Mouse (Mus musculus) spleen, adult 2 months (tissue): ENCODE measurements around the gene Eef1akmt2. TPM values are rescaled to one million over a fixed set of nuclear protein-coding genes. Genes with fewer than 3 reads are reported as not detected.

Experiments
- DNase-seq, 2 experiments: peaks; one replicate each; pipeline versions ENCODE4 v3.0.0 to v3.0.0-alpha.2; 2012 to 2021; ENCODE audit warnings: low spot score in 2 of 2, low read depth in 1 of 2
- H3K27ac ChIP-seq: fragments of 200-500 bp; 2 replicates; pipeline ENCODE4 v1.5.1; 2012; ENCODE audit warnings: low read length, inconsistent platforms; ENCODE audit not compliant: insufficient read depth
- H3K27me3 ChIP-seq: fragments of 200-500 bp; 2 replicates; pipeline ENCODE4 v1.6.1; 2012; ENCODE audit warnings: mild to moderate bottlenecking, moderate library complexity, low read length, inconsistent platforms; ENCODE audit not compliant: control insufficient read depth, insufficient read depth
- H3K36me3 ChIP-seq: fragments of 200-500 bp; 2 replicates; pipeline ENCODE4 v1.6.1; 2012; ENCODE audit warnings: mild to moderate bottlenecking, low read length, inconsistent platforms; ENCODE audit not compliant: control insufficient read depth, insufficient read depth
- H3K4me1 ChIP-seq: fragments of 200-500 bp; 2 replicates; pipeline ENCODE4 v1.6.1; 2011; ENCODE audit warnings: inconsistent platforms; ENCODE audit not compliant: control insufficient read depth, insufficient read depth, insufficient read length
- H3K4me3 ChIP-seq: fragments of 200-500 bp; 2 replicates; pipeline ENCODE4 v1.5.1; 2011; ENCODE audit warnings: mild to moderate bottlenecking, inconsistent platforms; ENCODE audit not compliant: insufficient read depth, insufficient read length; ENCODE audit errors: extremely low read depth
- CTCF ChIP-seq: fragments of 200-500 bp; IDR thresholded peaks from 2 replicates; pipeline ENCODE4 v1.5.1; 2011; ENCODE audit warnings: mild to moderate bottlenecking, inconsistent platforms; ENCODE audit not compliant: insufficient read depth, insufficient read length, insufficient replicate concordance; ENCODE audit errors: extremely low read depth
- POLR2A ChIP-seq: fragments of 200-500 bp; IDR thresholded peaks from 2 replicates; pipeline ENCODE4 v1.6.1; 2011; ENCODE audit warnings: low read depth, low read length, inconsistent platforms
- WGBS: fragments of 180-500 bp; shearing (Covaris S2); methylation state at CpG from one replicate; pipeline ENCODE4 v1.1.7; 2018; 5-methylcytosine and 5-hydroxymethylcytosine counted together
- polyA plus RNA-seq: library from polyadenylated mRNA; depleted of rRNA; stranded (reverse); fragments of >200 nt; gene quantifications from 2 replicates; pipeline ENCODE4 v1.2.3, GENCODE M21; 2012

Eef1akmt2 gene
- polyA plus RNA-seq, 1 experiment, result 3.3 TPM

- Histone ChIP-seq H3K36me3 (no peaks in the 10 kb centered on the region), H3K4me3 (no peak overlapping the region), H3K4me1 (peaks cover 48% of the 10 kb centered on the region; the same call in 1 of the 2 replicates), H3K27me3 (no peaks in the 10 kb centered on the region), H3K27ac (peak overlapping the region; percentile 44; the same call in 1 of the 2 replicates)
- no peak for TF ChIP-seq POLR2A
- TF ChIP-seq CTCF, result no peak
- 68% methylated on average over 2 of the region's 2 CpGs for WGBS
- no peak for DNase-seq
These were observed 50.4 kb downstream of the Eef1akmt2 start for GRCm38 (mm10) chr7:132802066-132802465.

GRCm38 (mm10) chr7:132801509-132801908, 51.0 kb downstream of the Eef1akmt2 start:
- no peak overlapping the region for H3K4me3 ChIP-seq
- no peak for DNase-seq
- no peaks in the 10 kb centered on the region for H3K27me3 ChIP-seq
- no peak for TF ChIP-seq POLR2A
- no peak for TF ChIP-seq CTCF
- 73% methylated on average over 5 of the region's 5 CpGs for WGBS
- peak overlapping the region; percentile 35; the same call in 1 of the 2 replicates for H3K27ac ChIP-seq
- no peaks in the 10 kb centered on the region for H3K36me3 ChIP-seq
- peaks cover 44% of the 10 kb centered on the region; the same call in 1 of the 2 replicates for H3K4me1 ChIP-seq

GRCm38 (mm10) chr7:132800868-132801267, 51.6 kb downstream of the Eef1akmt2 start:
- Histone ChIP-seq H3K27ac (no peak overlapping the region), H3K4me3 (no peak overlapping the region), H3K4me1 (peaks cover 43% of the 10 kb centered on the region; the same call in 1 of the 2 replicates), H3K36me3 (no peaks in the 10 kb centered on the region), H3K27me3 (no peaks in the 10 kb centered on the region)
- DNase-seq, result no peak
- 83% methylated on average over 10 of the region's 10 CpGs for WGBS
- TF ChIP-seq CTCF (no peak), POLR2A (no peak)

- 89% methylated on average over 5 of the region's 5 CpGs for WGBS
- Histone ChIP-seq H3K4me3 (no peak overlapping the region), H3K36me3 (no peaks in the 10 kb centered on the region), H3K27me3 (no peaks in the 10 kb centered on the region), H3K4me1 (peaks cover 31% of the 10 kb centered on the region; the same call in 1 of the 2 replicates), H3K27ac (peak overlapping the region; percentile 26; the same call in 1 of the 2 replicates)
- no peak for TF ChIP-seq POLR2A
- no peak for TF ChIP-seq CTCF
- no peak for DNase-seq
These were observed 53.1 kb downstream of the Eef1akmt2 start for GRCm38 (mm10) chr7:132799119-132800016.

GRCm38 (mm10) chr7:132795141-132795540, 57.3 kb downstream of the Eef1akmt2 start:
- H3K4me3 ChIP-seq, result no peak overlapping the region
- peak overlapping the region; percentile 46; the same call in 1 of the 2 replicates for H3K27ac ChIP-seq
- DNase-seq, result no peak
- TF ChIP-seq POLR2A (no peak), CTCF (no peak)
- no peaks in the 10 kb centered on the region for H3K27me3 ChIP-seq
- H3K36me3 ChIP-seq, result no peaks in the 10 kb centered on the region
- peaks cover 22% of the 10 kb centered on the region; the same call in 1 of the 2 replicates for H3K4me1 ChIP-seq
- WGBS, result 75% methylated on average over 5 of the region's 5 CpGs

GRCm38 (mm10) chr7:132793467-132793866, 59.0 kb downstream of the Eef1akmt2 start:
- DNase-seq, result no peak
- WGBS, result 61% methylated on average over 6 of the region's 6 CpGs
- H3K36me3 ChIP-seq, result no peaks in the 10 kb centered on the region
- peaks cover 17% of the 10 kb centered on the region; the same call in 1 of the 2 replicates for H3K4me1 ChIP-seq
- no peak overlapping the region for H3K4me3 ChIP-seq
- H3K27me3 ChIP-seq, result no peaks in the 10 kb centered on the region
- TF ChIP-seq POLR2A, result no peak
- TF ChIP-seq CTCF, result no peak
- no peak overlapping the region for H3K27ac ChIP-seq

- TF ChIP-seq CTCF, result no peak
- TF ChIP-seq POLR2A, result no peak
- Histone ChIP-seq H3K27ac (no peak overlapping the region), H3K4me3 (no peak overlapping the region), H3K27me3 (no peaks in the 10 kb centered on the region), H3K36me3 (no peaks in the 10 kb centered on the region), H3K4me1 (peaks cover 32% of the 10 kb centered on the region; the same call in 1 of the 2 replicates)
- 90% methylated on average over 14 of the region's 14 CpGs for WGBS
- DNase-seq, result no peak
These were observed 61.8 kb downstream of the Eef1akmt2 start for GRCm38 (mm10) chr7:132790447-132791219.
